Mouse (Mus musculus): ENCODE results near the gene Slc52a3. TPM values are rescaled to one million over a fixed set of nuclear protein-coding genes. Genes with fewer than 3 reads are reported as not detected.
"Not testable (repeated sequence)": the region's sequence is repeated elsewhere in the genome, so short reads cannot be mapped to it uniquely, and the experiment has no call there.

The Slc52a3 gene
- polyA plus RNA-seq, 1 experiment from 2014 or later: 2.7 TPM

- no peak overlapping the region for H3K4me3 ChIP-seq
- peaks cover 11% of the 10 kb centered on the region for H3K4me1 ChIP-seq
- H3K4me2 ChIP-seq: no peak overlapping the region
- no peaks in the 10 kb centered on the region for H3K9me3 ChIP-seq
- no peak overlapping the region for H3K27ac ChIP-seq
- H3K27me3 ChIP-seq: peaks cover 17% of the 10 kb centered on the region; the same call in 1 of the 2 replicates
- WGBS: 29% methylated on average over 1 of the region's 1 CpGs
- no peaks in the 10 kb centered on the region for H3K36me3 ChIP-seq
- H3K9ac ChIP-seq: no peak overlapping the region
- no peak for ATAC-seq (ENCODE audit: borderline replicate concordance, extremely low read depth, low FRiP score, low TSS enrichment)
Measured at GRCm38 (mm10) chr2:151990985-151991394, 5.3 kb upstream of the Slc52a3 start.

- H3K4me3 ChIP-seq: no peak overlapping the region
- H3K4me2 ChIP-seq: no peak overlapping the region
- peaks cover 16% of the 10 kb centered on the region for H3K4me1 ChIP-seq
- H3K9ac ChIP-seq: no peak overlapping the region
- WGBS: 37% methylated on average over 5 of the region's 5 CpGs
- H3K27me3 ChIP-seq: peaks cover 21% of the 10 kb centered on the region
- no peaks in the 10 kb centered on the region for H3K36me3 ChIP-seq
- no peak overlapping the region for H3K27ac ChIP-seq
- ATAC-seq (ENCODE audit: borderline replicate concordance, extremely low read depth, low FRiP score, low TSS enrichment): no peak
- H3K9me3 ChIP-seq: no peaks in the 10 kb centered on the region
Measured at GRCm38 (mm10) chr2:151991446-151991845, 4.9 kb upstream of the Slc52a3 start.

DNA sequence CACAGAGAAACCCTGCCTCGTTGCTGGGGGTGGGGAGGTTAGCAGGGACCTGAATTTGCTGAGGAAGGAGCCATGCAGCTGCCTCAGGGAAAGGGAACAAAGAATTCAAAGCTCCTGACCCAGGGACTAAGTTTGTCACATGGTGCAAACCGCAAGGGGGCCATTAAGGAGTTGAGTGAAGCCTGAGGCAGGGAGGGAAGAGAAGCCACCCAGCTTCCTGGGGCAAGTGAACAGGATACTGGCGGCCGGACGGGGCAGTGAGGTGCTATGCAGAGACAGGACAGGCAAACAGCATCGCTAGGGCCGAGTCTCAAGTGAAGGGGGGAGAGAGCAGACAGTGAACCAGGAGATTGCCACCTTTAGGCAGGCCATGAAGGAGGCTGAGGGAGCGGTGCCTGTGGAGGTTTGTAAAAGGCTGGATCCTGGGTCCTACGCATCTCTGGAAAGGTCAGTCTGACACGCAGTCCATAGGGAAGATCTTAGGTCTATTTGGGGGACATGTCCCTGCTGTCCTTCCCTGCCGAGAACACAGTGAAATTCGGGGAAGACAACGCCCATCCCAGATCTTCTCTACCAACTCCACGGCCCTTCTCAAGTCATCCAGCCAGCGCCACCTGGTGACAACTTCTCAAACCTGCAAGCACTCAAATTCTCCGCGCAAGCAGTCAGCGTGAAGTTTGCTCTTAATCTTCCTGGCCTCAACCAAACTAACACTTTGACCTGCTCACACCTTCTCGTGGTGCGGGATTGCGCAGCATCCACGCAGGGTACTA lies 1.8 kb upstream of the Slc52a3 start:
- Histone ChIP-seq H3K4me1 (peaks cover 24% of the 10 kb centered on the region), H3K36me3 (no peaks in the 10 kb centered on the region), H3K4me2 (peak overlapping the region; percentile 46), H3K27ac (no peak overlapping the region), H3K4me3 (no peak overlapping the region; the same call in 1 of the 2 replicates), H3K27me3 (peaks cover 46% of the 10 kb centered on the region), H3K9ac (no peak overlapping the region), H3K9me3 (no peaks in the 10 kb centered on the region)
- WGBS: 10% methylated on average over 22 of the region's 22 CpGs
- ATAC-seq (ENCODE audit: borderline replicate concordance, extremely low read depth, low FRiP score, low TSS enrichment): no peak

DNA sequence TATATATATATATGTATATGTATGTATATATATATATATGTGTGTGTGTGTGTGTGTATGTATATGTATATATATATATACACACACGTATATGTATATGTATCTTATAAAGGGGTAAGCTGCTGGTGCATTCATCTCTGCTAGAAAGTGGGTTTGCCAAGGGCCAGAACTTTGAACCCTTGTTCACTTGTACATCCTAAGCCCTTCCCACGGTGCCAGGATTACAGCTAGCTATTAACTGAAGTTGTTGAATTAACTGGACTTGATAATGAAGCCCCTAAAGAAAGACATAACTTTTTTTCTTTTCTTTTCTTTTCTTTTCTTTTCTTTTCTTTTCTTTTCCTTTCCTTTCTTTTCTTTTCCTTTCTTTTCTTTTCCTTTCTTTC lies 872 bp downstream of the Slc52a3 start:
- H3K36me3 ChIP-seq; H3K9ac ChIP-seq; H3K4me3 ChIP-seq; H3K9me3 ChIP-seq; ATAC-seq (ENCODE audit: borderline replicate concordance, extremely low read depth, low FRiP score, low TSS enrichment); H3K27ac ChIP-seq: not testable (repeated sequence)
- Histone ChIP-seq H3K4me2 (peak overlapping the region; percentile 48), H3K4me1 (peaks cover 32% of the 10 kb centered on the region), H3K27me3 (peaks cover 59% of the 10 kb centered on the region)
- WGBS: 48% methylated on average over 2 of the region's 2 CpGs

DNA sequence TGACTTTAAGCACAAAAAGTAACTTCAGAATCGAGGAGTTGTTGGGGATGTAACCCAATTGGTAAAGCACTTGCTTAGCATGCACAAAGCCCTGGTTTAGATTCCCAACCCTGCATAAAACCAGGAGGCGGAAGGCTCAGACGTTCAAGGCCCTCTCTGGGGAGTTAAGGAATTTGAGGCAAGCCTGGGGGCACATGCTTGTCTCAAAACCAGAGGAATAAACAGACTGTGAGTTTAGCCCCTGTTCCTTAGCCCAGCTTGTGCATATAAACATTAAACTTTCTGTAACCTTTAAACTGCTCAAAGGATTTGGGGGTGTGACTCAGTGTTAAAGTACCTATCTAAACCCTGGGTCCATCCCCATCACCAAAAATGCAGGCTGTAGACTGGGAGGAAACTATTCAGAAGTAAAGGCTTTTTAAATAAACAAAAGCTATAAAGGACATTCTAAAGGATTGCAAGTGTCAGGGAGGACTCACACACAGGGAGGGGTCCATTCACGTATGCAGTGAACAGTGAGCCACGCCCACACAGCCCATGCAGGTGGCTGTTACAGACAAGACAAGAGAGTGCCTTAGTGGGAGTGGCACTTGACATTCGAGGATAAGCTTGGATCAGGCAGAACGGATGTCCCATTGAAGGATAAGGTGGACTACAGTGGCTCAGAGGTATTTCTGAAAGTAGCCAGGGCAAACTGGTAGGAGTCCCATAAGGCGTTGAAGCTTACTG lies 1.6 kb downstream of the Slc52a3 start:
- 43% methylated on average over 8 of the region's 8 CpGs for WGBS
- Histone ChIP-seq H3K4me1 (peaks cover 36% of the 10 kb centered on the region), H3K27me3 (peaks cover 60% of the 10 kb centered on the region), H3K27ac (no peak overlapping the region), H3K9ac (no peak overlapping the region), H3K36me3 (no peaks in the 10 kb centered on the region), H3K9me3 (no peaks in the 10 kb centered on the region), H3K4me2 (no peak overlapping the region), H3K4me3 (no peak overlapping the region)
- ATAC-seq (ENCODE audit: borderline replicate concordance, extremely low read depth, low FRiP score, low TSS enrichment): no peak

DNA sequence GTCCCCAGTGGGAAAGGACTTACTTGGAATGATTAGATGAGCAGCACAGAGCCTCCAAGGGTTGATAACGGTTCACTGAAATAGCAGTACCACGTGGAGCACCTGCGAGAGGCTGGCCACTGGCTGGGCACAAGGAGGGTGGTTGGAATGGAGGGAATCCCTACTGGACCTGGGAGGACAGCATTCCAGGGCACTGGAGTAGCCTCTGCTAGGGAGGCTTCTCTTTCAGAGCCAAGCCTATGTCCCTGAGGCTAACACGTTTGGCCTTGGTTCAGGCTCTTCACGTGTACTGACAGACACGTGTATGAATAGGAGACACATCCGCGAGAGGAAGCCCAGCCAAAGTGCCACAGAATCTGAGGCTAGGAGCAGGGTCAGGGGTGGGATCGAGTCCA lies 2.2 kb downstream of the Slc52a3 start:
- no peak for ATAC-seq (ENCODE audit: borderline replicate concordance, extremely low read depth, low FRiP score, low TSS enrichment)
- WGBS: 60% methylated on average over 9 of the region's 9 CpGs
- no peak overlapping the region for H3K27ac ChIP-seq

DNA sequence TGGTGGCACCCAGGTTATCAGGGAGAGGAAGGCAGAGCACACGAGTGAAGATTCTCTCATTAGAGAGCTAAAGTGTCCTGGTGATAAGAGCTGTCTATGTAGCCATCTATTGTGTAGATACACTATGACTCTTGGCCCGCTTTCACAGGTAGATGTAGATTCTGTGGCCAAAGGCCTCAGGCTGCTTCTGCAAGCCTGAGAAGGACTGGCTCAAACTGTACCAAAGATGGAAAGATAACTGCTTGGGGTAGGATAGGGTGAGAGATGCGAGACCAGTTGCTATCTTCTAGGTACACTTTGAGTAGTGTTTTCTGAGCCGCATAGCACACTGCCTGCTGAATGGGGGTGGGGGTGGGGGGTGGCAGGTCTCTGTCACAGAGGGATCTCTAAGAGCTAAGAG lies 2.6 kb downstream of the Slc52a3 start:
- Histone ChIP-seq H3K4me2 (no peak overlapping the region), H3K36me3 (no peaks in the 10 kb centered on the region), H3K27ac (no peak overlapping the region), H3K9ac (no peak overlapping the region), H3K4me1 (peaks cover 36% of the 10 kb centered on the region), H3K4me3 (no peak overlapping the region), H3K27me3 (peaks cover 58% of the 10 kb centered on the region), H3K9me3 (no peaks in the 10 kb centered on the region)
- ATAC-seq (ENCODE audit: borderline replicate concordance, extremely low read depth, low FRiP score, low TSS enrichment): no peak
- WGBS: 54% methylated on average over 4 of the region's 4 CpGs

More for the DNA sequence above, 2.2 kb downstream of the Slc52a3 start:
- Histone ChIP-seq H3K9ac (no peak overlapping the region), H3K4me3 (no peak overlapping the region), H3K27me3 (peaks cover 59% of the 10 kb centered on the region), H3K36me3 (no peaks in the 10 kb centered on the region), H3K4me1 (peaks cover 36% of the 10 kb centered on the region), H3K4me2 (no peak overlapping the region), H3K9me3 (no peaks in the 10 kb centered on the region)

DNA sequence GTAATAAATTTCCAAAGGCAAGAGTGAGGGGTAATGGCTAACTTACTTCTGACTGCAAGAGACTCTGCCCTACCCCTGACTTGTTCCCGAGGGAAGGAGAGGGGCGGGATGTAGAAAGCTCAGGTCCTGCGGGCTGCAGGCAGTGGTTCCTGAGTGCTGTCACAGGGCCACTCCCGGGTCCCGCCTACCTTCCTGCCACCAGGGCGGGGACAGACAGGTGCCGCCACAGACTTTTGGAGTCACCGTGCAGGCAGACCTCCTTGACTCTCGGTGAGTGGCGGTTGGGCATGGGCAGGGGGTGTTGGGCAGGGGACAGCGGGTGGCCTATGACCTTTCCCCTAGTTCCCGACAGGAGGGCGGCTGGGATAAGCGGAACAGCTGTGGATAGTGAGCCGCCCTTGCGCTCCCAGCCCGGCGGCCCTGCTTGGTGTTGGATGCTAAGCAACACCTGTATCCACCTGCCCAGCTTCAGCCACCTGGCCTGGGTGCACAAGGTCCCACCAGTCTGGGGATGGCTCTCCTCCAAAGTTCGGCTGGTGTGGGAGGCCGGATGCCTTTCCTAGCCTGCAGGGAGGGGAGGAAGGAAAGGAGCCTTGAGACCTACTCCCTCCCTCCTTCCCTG lies 3.5 kb downstream of the Slc52a3 start:
- peak overlapping the region; percentile 22 for H3K4me3 ChIP-seq
- peak overlapping the region; percentile 44 for H3K4me2 ChIP-seq
- WGBS: 9% methylated on average over 20 of the region's 20 CpGs
- H3K36me3 ChIP-seq: no peaks in the 10 kb centered on the region
- H3K27me3 ChIP-seq: peaks cover 58% of the 10 kb centered on the region
- H3K9me3 ChIP-seq: no peaks in the 10 kb centered on the region
- H3K4me1 ChIP-seq: peaks cover 31% of the 10 kb centered on the region
- ATAC-seq (ENCODE audit: borderline replicate concordance, extremely low read depth, low FRiP score, low TSS enrichment): 0 out of 2 replicates have a peak, but pooled peaks have one; percentile 20
- no peak overlapping the region for H3K9ac ChIP-seq
- no peak overlapping the region for H3K27ac ChIP-seq

GRCm38 (mm10) chr2:152000291-152000679 lies 4.0 kb downstream of the Slc52a3 start:
- ATAC-seq (ENCODE audit: borderline replicate concordance, extremely low read depth, low FRiP score, low TSS enrichment): no peak
- H3K27me3 ChIP-seq: peaks cover 53% of the 10 kb centered on the region
- H3K9ac ChIP-seq: no peak overlapping the region
- H3K36me3 ChIP-seq: no peaks in the 10 kb centered on the region
- WGBS: 54% methylated on average over 3 of the region's 3 CpGs
- no peak overlapping the region for H3K4me3 ChIP-seq
- H3K4me2 ChIP-seq: peak overlapping the region; percentile 44
- peaks cover 27% of the 10 kb centered on the region for H3K4me1 ChIP-seq
- no peaks in the 10 kb centered on the region for H3K9me3 ChIP-seq
- no peak overlapping the region for H3K27ac ChIP-seq

GRCm38 (mm10) chr2:152000735-152001134 lies 4.4 kb downstream of the Slc52a3 start:
- Histone ChIP-seq H3K27me3 (peaks cover 49% of the 10 kb centered on the region), H3K4me3 (no peak overlapping the region), H3K27ac (no peak overlapping the region), H3K9me3 (no peaks in the 10 kb centered on the region), H3K36me3 (no peaks in the 10 kb centered on the region), H3K4me2 (no peak overlapping the region), H3K9ac (no peak overlapping the region), H3K4me1 (peaks cover 27% of the 10 kb centered on the region)
- no peak for ATAC-seq (ENCODE audit: borderline replicate concordance, extremely low read depth, low FRiP score, low TSS enrichment)
- WGBS: 63% methylated on average over 6 of the region's 6 CpGs

DNA sequence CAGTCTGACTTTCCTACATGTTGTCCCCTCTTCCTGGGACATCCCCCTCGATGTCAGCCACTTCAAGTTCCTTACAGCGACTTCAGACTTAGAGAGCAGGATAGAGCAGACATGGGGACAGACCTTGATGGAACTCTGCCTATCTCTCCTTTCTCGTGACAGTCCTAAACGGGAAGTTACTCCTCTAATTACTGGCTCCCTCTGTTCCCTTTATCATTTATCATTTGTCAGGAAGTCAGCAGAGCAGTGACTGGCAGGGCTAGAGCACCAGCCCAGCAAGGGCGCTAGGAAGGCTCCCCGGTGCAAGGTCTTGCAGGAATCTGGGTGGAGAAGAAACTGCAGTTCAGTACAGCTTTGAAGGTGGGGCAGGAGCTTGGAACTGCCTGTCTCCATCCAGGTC lies 6.2 kb downstream of the Slc52a3 start:
- WGBS: 40% methylated on average over 6 of the region's 6 CpGs

GRCm38 (mm10) chr2:152007783-152008182 lies 11.5 kb downstream of the Slc52a3 start:
- Histone ChIP-seq H3K9me3 (no peaks in the 10 kb centered on the region), H3K27ac (no peak overlapping the region), H3K4me2 (no peak overlapping the region), H3K9ac (no peak overlapping the region), H3K36me3 (no peaks in the 10 kb centered on the region), H3K4me1 (0 out of 2 replicates have a peak, but pooled peaks cover 5% of the 10 kb centered on the region), H3K4me3 (no peak overlapping the region), H3K27me3 (0 out of 2 replicates have a peak, but pooled peaks cover 3% of the 10 kb centered on the region)
- ATAC-seq (ENCODE audit: borderline replicate concordance, extremely low read depth, low FRiP score, low TSS enrichment): no peak
- WGBS: 46% methylated on average over 10 of the region's 10 CpGs

More for the DNA sequence above, 6.2 kb downstream of the Slc52a3 start:
- H3K4me1 ChIP-seq: peaks cover 14% of the 10 kb centered on the region
- H3K9ac ChIP-seq: no peak overlapping the region
- no peaks in the 10 kb centered on the region for H3K36me3 ChIP-seq
- no peak overlapping the region for H3K27ac ChIP-seq
- H3K4me2 ChIP-seq: no peak overlapping the region
- H3K4me3 ChIP-seq: no peak overlapping the region
- H3K9me3 ChIP-seq: no peaks in the 10 kb centered on the region
- H3K27me3 ChIP-seq: peaks cover 34% of the 10 kb centered on the region
- ATAC-seq (ENCODE audit: borderline replicate concordance, extremely low read depth, low FRiP score, low TSS enrichment): no peak
